Mouse (Mus musculus) cerebellum, adult 2 months (tissue): ENCODE data around the gene Pigv. TPM values are rescaled to one million over a fixed set of nuclear protein-coding genes. Genes with fewer than 3 reads are reported as not detected.

Experiments used
- DNase-seq, 2 experiments: peaks; one replicate each; pipeline ENCODE4 v3.0.0; 2021
- H3K27ac ChIP-seq: fragments of 200-500 bp; 2 replicates; pipeline ENCODE4 v1.5.1; 2012; ENCODE audit warnings: low read length, control low read depth, inconsistent platforms; ENCODE audit not compliant: insufficient read depth
- H3K27me3 ChIP-seq: fragments of 200-500 bp; 2 replicates; pipeline ENCODE4 v1.6.1; 2012; ENCODE audit warnings: inconsistent platforms, mild to moderate bottlenecking, low read length, moderate library complexity; ENCODE audit not compliant: control insufficient read depth, insufficient read depth
- H3K4me1 ChIP-seq: fragments of 200-500 bp; 2 replicates; pipeline ENCODE4 v1.6.1; 2011; ENCODE audit warnings: low read length; ENCODE audit not compliant: control insufficient read depth, insufficient read depth
- H3K4me3 ChIP-seq: fragments of 200-500 bp; replicated peaks from 2 replicates; pipeline ENCODE3; 2011; ENCODE audit warnings: mild to moderate bottlenecking, low read depth, low read length, control low read depth; ENCODE audit not compliant: insufficient read depth
- CTCF ChIP-seq: fragments of 200-500 bp; IDR thresholded peaks from 2 replicates; pipeline ENCODE4 v1.5.1; 2011; ENCODE audit warnings: low read depth, mild to moderate bottlenecking, control low read depth, low read length, moderate library complexity, borderline replicate concordance; ENCODE audit not compliant: insufficient read depth
- POLR2A ChIP-seq: fragments of 200-500 bp; IDR thresholded peaks from 2 replicates; pipeline ENCODE4 v1.6.1; 2011; ENCODE audit warnings: low read length, control low read depth, borderline replicate concordance; ENCODE audit not compliant: insufficient read depth
- WGBS: fragments of 180-500 bp; shearing (Covaris S2); methylation state at CpG from one replicate; pipeline ENCODE4 v1.1.7; 2018; 5-methylcytosine and 5-hydroxymethylcytosine counted together
- polyA plus RNA-seq: library from polyadenylated mRNA; depleted of rRNA; stranded (reverse); fragments of >200 nt; gene quantifications from 2 replicates; pipeline ENCODE4 v1.2.3, GENCODE M21; 2012

The Pigv gene
- polyA plus RNA-seq, 1 experiment = 11.1 TPM

GRCm38 (mm10) chr4:133679629-133680028, 7.2 kb upstream of the Pigv start:
- no peak overlapping the region for H3K4me3 ChIP-seq
- WGBS = 87% methylated on average over 7 of the region's 7 CpGs
- peaks cover 20% of the 10 kb centered on the region for H3K4me1 ChIP-seq
- DNase-seq = no peak
- no peaks in the 10 kb centered on the region for H3K27me3 ChIP-seq
- no peak overlapping the region for H3K27ac ChIP-seq
- TF ChIP-seq POLR2A (no peak), CTCF (no peak)

- no peak overlapping the region for H3K27ac ChIP-seq
These were observed 4.8 kb upstream of the Pigv start for GRCm38 (mm10) chr4:133677266-133677665.

DNA sequence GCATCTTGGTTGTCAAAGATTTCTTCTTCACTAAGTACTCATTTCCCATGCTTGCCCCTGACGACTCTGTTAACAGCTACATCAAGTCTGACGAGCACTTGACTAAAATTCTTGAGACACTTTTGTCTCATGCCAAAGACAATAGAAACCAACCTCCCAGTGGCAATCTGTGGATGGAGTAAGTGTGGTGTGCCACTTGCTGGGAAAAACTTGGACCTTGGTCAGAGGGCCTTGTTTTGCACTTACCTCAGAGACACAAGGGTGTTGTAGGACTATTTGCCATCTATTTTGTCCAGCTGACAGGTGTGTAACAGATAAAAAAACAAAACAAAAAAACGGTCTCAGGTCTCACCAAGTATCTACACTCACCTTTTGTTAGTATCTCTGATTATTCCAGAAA, 3.7 kb upstream of the Pigv start:
- 56% methylated on average over 3 of the region's 3 CpGs for WGBS
- Histone ChIP-seq H3K4me1 (peaks cover 24% of the 10 kb centered on the region), H3K4me3 (no peak overlapping the region), H3K27ac (no peak overlapping the region; the same call in 1 of the 2 replicates), H3K27me3 (no peaks in the 10 kb centered on the region)
- DNase-seq = no peak
- no peak for TF ChIP-seq POLR2A
- TF ChIP-seq CTCF = no peak

More at GRCm38 (mm10) chr4:133677266-133677665, 4.8 kb upstream of the Pigv start:
- no peaks in the 10 kb centered on the region for H3K27me3 ChIP-seq
- TF ChIP-seq CTCF = no peak
- TF ChIP-seq POLR2A = no peak
- no peak for DNase-seq
- H3K4me3 ChIP-seq = no peak overlapping the region
- 81% methylated on average over 7 of the region's 7 CpGs for WGBS
- peaks cover 28% of the 10 kb centered on the region for H3K4me1 ChIP-seq

- TF ChIP-seq POLR2A (no peak), CTCF (no peak)
- H3K27ac ChIP-seq = no peak overlapping the region; the same call in 1 of the 2 replicates
- no peaks in the 10 kb centered on the region for H3K27me3 ChIP-seq
- no peak overlapping the region for H3K4me3 ChIP-seq
- H3K4me1 ChIP-seq = peaks cover 19% of the 10 kb centered on the region
- peak in 1 of 2 experiments; percentile 58 for DNase-seq
- 26% methylated on average over 5 of the region's 5 CpGs for WGBS
These were observed 3.2 kb upstream of the Pigv start for GRCm38 (mm10) chr4:133675594-133676016.

DNA sequence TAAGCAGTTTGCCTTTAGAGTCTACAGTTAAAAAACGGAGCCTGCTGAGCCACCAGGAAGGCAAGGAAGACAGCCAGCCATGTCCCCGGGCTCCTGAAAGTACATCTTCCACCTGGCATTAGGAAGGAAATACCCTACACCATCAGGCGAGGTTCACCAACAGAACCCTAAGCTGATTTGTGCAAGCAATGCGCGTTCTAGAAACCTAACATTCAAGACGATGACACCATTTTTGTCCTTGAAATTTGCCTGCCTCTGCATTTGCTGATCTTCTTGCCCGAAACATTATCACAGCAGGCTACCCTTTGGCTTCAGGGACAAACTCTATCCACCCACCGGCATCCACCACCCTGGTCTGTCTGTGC, 1.9 kb upstream of the Pigv start:
- DNase-seq = peak; percentile 43 to 47
- no peaks in the 10 kb centered on the region for H3K27me3 ChIP-seq
- H3K4me1 ChIP-seq = peaks cover 11% of the 10 kb centered on the region; the same call in 1 of the 2 replicates
- no peak overlapping the region; the same call in 1 of the 2 replicates for H3K27ac ChIP-seq
- WGBS = 24% methylated on average over 8 of the region's 8 CpGs
- no peak overlapping the region for H3K4me3 ChIP-seq
- TF ChIP-seq POLR2A = no peak
- no peak for TF ChIP-seq CTCF

DNA sequence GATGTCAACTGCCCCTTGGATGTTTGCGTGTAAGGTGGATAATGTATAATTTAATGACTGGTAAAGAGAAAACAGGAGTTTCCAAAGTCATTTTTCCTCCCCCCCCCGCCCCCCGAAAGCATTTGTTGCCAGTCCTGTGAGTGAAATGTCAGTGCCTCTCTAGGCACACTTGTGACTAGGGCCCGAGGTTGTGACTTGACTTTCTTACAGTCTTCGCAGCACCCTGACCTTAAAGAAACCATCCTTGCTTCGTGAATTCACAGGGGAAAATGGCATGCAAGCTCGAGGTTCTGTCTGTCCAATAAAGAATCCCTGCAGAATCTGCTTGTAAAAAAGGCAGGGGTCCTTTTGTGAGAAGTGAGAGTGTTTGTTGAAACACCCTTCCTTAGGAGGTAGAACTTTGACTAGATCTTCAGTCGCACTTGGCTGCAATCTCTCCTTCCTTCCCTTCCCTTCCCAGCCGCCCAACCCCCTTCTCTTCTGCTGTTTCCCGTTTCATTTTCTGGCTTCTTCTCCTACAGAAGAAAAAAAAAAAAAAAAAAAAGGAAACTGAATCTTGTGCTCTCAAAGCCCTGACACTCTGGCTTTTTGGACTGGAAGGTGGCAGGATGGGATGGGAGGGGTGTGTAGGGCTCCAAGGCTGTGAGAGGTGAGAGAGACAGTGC, 1.4 kb upstream of the Pigv start:
- TF ChIP-seq CTCF = no peak
- TF ChIP-seq POLR2A = no peak
- no peak for DNase-seq
- WGBS = 27% methylated on average over 10 of the region's 10 CpGs
- Histone ChIP-seq H3K27ac (peak overlapping the region; percentile 39), H3K4me1 (peaks cover 11% of the 10 kb centered on the region; the same call in 1 of the 2 replicates), H3K4me3 (no peak overlapping the region), H3K27me3 (no peaks in the 10 kb centered on the region)

GRCm38 (mm10) chr4:133672845-133673647, 599 bp upstream of the Pigv start:
- peak in 1 of 2 experiments; percentile 26 for DNase-seq
- TF ChIP-seq CTCF = no peak
- TF ChIP-seq POLR2A = no peak
- H3K4me1 ChIP-seq = peaks cover 8% of the 10 kb centered on the region; the same call in 1 of the 2 replicates
- peak overlapping the region; percentile 94 for H3K4me3 ChIP-seq
- H3K27me3 ChIP-seq = no peaks in the 10 kb centered on the region
- 2% methylated on average over 24 of the region's 24 CpGs for WGBS
- H3K27ac ChIP-seq = peak overlapping the region; percentile 96
